Mouse (Mus musculus) cerebellum, adult 9-11 months (tissue): ENCODE data around the gene Prkca.
A peak's percentile ranks its signal among the peaks of the same experiment; 100 is the strongest.

ENCODE experiments used
- DNase-seq: peaks from one replicate; pipeline ENCODE4 v3.0.0; 2022

The Prkca gene

GRCm38 (mm10) chr11:108294305-108294813 lies 49.4 kb downstream of the Prkca start:
- DNase-seq: no peak

- no peak for DNase-seq
Measured at GRCm38 (mm10) chr11:108293843-108294242, 49.9 kb downstream of the Prkca start.

GRCm38 (mm10) chr11:108289192-108289591 lies 54.5 kb downstream of the Prkca start:
- DNase-seq: no peak

GRCm38 (mm10) chr11:108287321-108287720 lies 56.4 kb downstream of the Prkca start:
- no peak for DNase-seq

- DNase-seq: no peak
Measured at GRCm38 (mm10) chr11:108285046-108285445, 58.7 kb downstream of the Prkca start.

GRCm38 (mm10) chr11:108282850-108283459 lies 60.8 kb downstream of the Prkca start:
- DNase-seq: no peak

- DNase-seq: no peak
Measured at GRCm38 (mm10) chr11:108279748-108280373, 63.9 kb downstream of the Prkca start.

- no peak for DNase-seq
Measured at GRCm38 (mm10) chr11:108277096-108277495, 66.6 kb downstream of the Prkca start.

GRCm38 (mm10) chr11:108276148-108276547 lies 67.6 kb downstream of the Prkca start:
- DNase-seq: no peak

- peak; percentile 42 for DNase-seq
Measured at GRCm38 (mm10) chr11:108274046-108274445, 69.7 kb downstream of the Prkca start.

GRCm38 (mm10) chr11:108273415-108273965 lies 70.2 kb downstream of the Prkca start:
- DNase-seq: no peak

- no peak for DNase-seq
Measured at GRCm38 (mm10) chr11:108272601-108273414, 70.9 kb downstream of the Prkca start.

GRCm38 (mm10) chr11:108271305-108271704 lies 72.4 kb downstream of the Prkca start:
- no peak for DNase-seq

- no peak for DNase-seq
Measured at GRCm38 (mm10) chr11:108269516-108269915, 74.2 kb downstream of the Prkca start.

- no peak for DNase-seq
Measured at GRCm38 (mm10) chr11:108268421-108269322, 75.1 kb downstream of the Prkca start.

- no peak for DNase-seq
Measured at GRCm38 (mm10) chr11:108267825-108268224, 75.9 kb downstream of the Prkca start.

GRCm38 (mm10) chr11:108267066-108267465 lies 76.7 kb downstream of the Prkca start:
- DNase-seq: no peak

GRCm38 (mm10) chr11:108263868-108264267 lies 79.9 kb downstream of the Prkca start:
- no peak for DNase-seq

- DNase-seq: no peak
Measured at GRCm38 (mm10) chr11:108263406-108263805, 80.3 kb downstream of the Prkca start.

- no peak for DNase-seq
Measured at GRCm38 (mm10) chr11:108261751-108262160, 82.0 kb downstream of the Prkca start.

- DNase-seq: no peak
Measured at GRCm38 (mm10) chr11:108260775-108261517, 82.8 kb downstream of the Prkca start.
